Mouse (Mus musculus) neural tube, embryonic 11.5 days (tissue): ENCODE results near the gene Slc6a21. TPM values are rescaled to one million over a fixed set of nuclear protein-coding genes. Genes with fewer than 3 reads are reported as not detected.
"Not testable (repeated sequence)": the region's sequence is repeated elsewhere in the genome, so short reads cannot be mapped to it uniquely, and the experiment has no call there.

Experiments
- ATAC-seq: fragments of 200-750 bp; cut with Nextera tagmentation; 2 replicates; pipeline ENCODE4 v1.8.0; 2017; ENCODE audit warnings: moderate number of reproducible peaks, mild to moderate bottlenecking, moderate TSS enrichment, moderate library complexity; ENCODE audit not compliant: insufficient read depth, low FRiP score, low TSS enrichment
- DNase-seq: peaks from one replicate; pipeline ENCODE4 v3.0.0-alpha.2; 2015; ENCODE audit warnings: low spot score
- H3K27ac ChIP-seq: fragments of 300-500 bp; sonication (generic); 2 replicates; pipeline ENCODE4 v1.5.1; 2014; ENCODE audit warnings: low read depth, mild to moderate bottlenecking, low read length
- H3K27me3 ChIP-seq: fragments of 300-500 bp; sonication (generic); 2 replicates; pipeline ENCODE4 v1.6.1; 2014; ENCODE audit warnings: mild to moderate bottlenecking, low read length, mixed read lengths; ENCODE audit not compliant: control insufficient read depth, insufficient read depth
- H3K36me3 ChIP-seq: fragments of 300-500 bp; sonication (generic); 2 replicates; pipeline ENCODE4 v1.6.1; 2014; ENCODE audit warnings: mild to moderate bottlenecking, low read length, moderate library complexity, mixed read lengths; ENCODE audit not compliant: control insufficient read depth, insufficient read depth
- H3K4me1 ChIP-seq: fragments of 300-500 bp; sonication (generic); 2 replicates; pipeline ENCODE4 v1.6.1; 2014; ENCODE audit warnings: low read length, mixed read lengths; ENCODE audit not compliant: control insufficient read depth, insufficient read depth
- H3K4me2 ChIP-seq: fragments of 300-500 bp; sonication (generic); 2 replicates; pipeline ENCODE4 v1.6.1; 2014; ENCODE audit warnings: low read depth, mild to moderate bottlenecking, moderate library complexity
- H3K4me3 ChIP-seq: fragments of 300-500 bp; sonication (generic); 2 replicates; pipeline ENCODE4 v1.5.1; 2014; ENCODE audit warnings: low read depth, low read length
- H3K9ac ChIP-seq: fragments of 300-500 bp; sonication (generic); 2 replicates; pipeline ENCODE4 v1.6.1; 2014; ENCODE audit warnings: mild to moderate bottlenecking, low read length
- H3K9me3 ChIP-seq: fragments of 300-500 bp; sonication (generic); 2 replicates; pipeline ENCODE4 v1.6.1; 2016; ENCODE audit warnings: low read length; ENCODE audit not compliant: control insufficient read depth
- WGBS: fragments of 180-500 bp; shearing (Covaris S2); extraction: QIAGEN DNeasy Blood & Tissue Kit; methylation state at CpG from one replicate; pipeline ENCODE4 v1.1.7; 2014; 5-methylcytosine and 5-hydroxymethylcytosine counted together
- polyA plus RNA-seq: library from polyadenylated mRNA; unstranded; fragments of >200 nt; fragmentation: Nextera tagmentation; extraction: Ambion mirVana; gene quantifications from 2 replicates; pipeline ENCODE4 v1.2.1, GENCODE M21; 2014

Gene Slc6a21
- polyA plus RNA-seq, 1 experiment from 2014 or later = not detected

- Histone ChIP-seq H3K9ac (peak overlapping the region; percentile 40; the same call in 1 of the 2 replicates), H3K4me3 (no peak overlapping the region; the same call in 1 of the 2 replicates), H3K36me3 (no peaks in the 10 kb centered on the region), H3K9me3 (no peaks in the 10 kb centered on the region), H3K4me1 (no peaks in the 10 kb centered on the region), H3K4me2 (peak overlapping the region; percentile 41), H3K27me3 (peaks cover 15% of the 10 kb centered on the region), H3K27ac (no peak overlapping the region)
- no peak for DNase-seq
- ATAC-seq = no peak
- 77% methylated on average over 6 of the region's 6 CpGs for WGBS
Measured at GRCm38 (mm10) chr7:45241389-45241749, 35.9 kb upstream of the Slc6a21 start.

GRCm38 (mm10) chr7:45247666-45248065 lies 29.6 kb upstream of the Slc6a21 start:
- WGBS = 44% methylated on average over 3 of the region's 3 CpGs
- no peaks in the 10 kb centered on the region for H3K4me1 ChIP-seq
- no peak overlapping the region for H3K27ac ChIP-seq
- H3K36me3 ChIP-seq = no peaks in the 10 kb centered on the region
- no peak for DNase-seq
- no peak overlapping the region for H3K4me2 ChIP-seq
- H3K9ac ChIP-seq = no peak overlapping the region
- ATAC-seq = no peak
- no peaks in the 10 kb centered on the region for H3K27me3 ChIP-seq
- no peaks in the 10 kb centered on the region for H3K9me3 ChIP-seq
- no peak overlapping the region for H3K4me3 ChIP-seq

DNA sequence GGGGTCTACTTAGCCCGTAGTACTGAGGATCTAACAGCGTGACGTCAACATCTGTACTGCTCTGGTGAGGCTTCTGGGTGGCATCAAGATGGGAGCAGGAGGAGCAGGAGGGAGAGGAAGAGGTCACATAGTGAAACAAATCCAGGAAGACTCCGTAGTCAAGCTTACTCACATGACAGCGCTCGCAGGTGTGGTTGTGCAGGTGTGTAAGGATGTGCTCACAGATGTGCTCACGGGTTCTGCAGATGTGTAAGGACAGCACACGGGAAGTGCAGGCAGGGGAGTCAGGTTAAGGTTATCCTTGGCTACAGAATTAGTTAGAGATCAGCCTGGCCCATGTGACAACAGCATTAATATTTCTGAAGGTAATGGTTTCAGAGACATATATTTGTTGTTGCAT lies 23.5 kb upstream of the Slc6a21 start:
- DNase-seq (no peak), ATAC-seq (no peak)
- Histone ChIP-seq H3K27ac (no peak overlapping the region), H3K4me3 (no peak overlapping the region), H3K27me3 (no peaks in the 10 kb centered on the region), H3K4me1 (no peaks in the 10 kb centered on the region), H3K9ac (no peak overlapping the region), H3K4me2 (no peak overlapping the region), H3K9me3 (no peaks in the 10 kb centered on the region), H3K36me3 (no peaks in the 10 kb centered on the region)
- WGBS = 89% methylated on average over 8 of the region's 8 CpGs

DNA sequence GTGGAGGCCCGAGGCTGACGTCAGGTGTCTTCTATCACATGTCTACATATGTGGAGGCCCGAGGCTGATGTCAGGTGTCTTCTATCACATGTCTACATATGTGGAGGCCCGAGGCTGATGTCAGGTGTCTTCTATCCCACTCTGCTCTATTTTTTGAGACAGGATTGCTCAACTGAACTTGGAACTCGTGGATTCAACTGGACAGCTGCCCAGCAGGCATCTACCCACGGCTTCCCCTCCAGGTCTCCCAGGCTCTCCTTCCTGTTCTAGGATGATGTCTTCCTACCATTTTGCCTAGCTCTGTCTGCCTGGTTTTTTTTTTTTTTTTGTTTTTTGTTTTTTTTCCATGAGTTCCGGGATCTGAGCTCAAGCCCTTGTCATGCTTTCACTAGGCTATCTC lies 21.5 kb upstream of the Slc6a21 start:
- H3K9ac ChIP-seq, H3K9me3 ChIP-seq: not testable (repeated sequence)

GRCm38 (mm10) chr7:45257063-45257840 lies 20.1 kb upstream of the Slc6a21 start:
- no peak overlapping the region for H3K4me2 ChIP-seq
- no peaks in the 10 kb centered on the region for H3K36me3 ChIP-seq
- WGBS = 65% methylated on average over 11 of the region's 11 CpGs

More for the DNA sequence above, 21.5 kb upstream of the Slc6a21 start:
- not testable (repeated sequence) for H3K4me1 ChIP-seq, ATAC-seq, H3K4me2 ChIP-seq, DNase-seq, H3K27ac ChIP-seq, H3K36me3 ChIP-seq, H3K4me3 ChIP-seq, H3K27me3 ChIP-seq
- WGBS = 86% methylated on average over 4 of the region's 7 CpGs

DNA sequence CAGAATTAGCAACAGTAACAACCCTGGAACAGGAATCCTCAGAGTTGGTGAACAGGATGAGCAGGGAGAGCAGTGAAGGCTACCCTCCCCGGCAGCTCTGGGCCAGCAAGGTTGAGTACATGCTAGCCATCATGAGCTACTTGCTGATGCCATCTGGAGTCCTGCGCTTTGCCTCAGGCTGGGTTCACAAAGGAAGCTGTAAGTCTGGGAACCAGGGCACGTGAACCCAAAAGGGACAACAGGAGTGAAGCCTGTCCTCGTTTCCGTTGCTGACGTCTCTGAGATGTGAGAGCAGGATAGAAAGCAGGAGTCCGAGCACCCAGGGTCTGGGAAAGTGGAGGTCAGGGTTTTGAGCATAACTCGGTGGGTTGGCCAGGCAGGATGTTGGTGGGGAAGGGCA lies 18.0 kb upstream of the Slc6a21 start:
- no peak overlapping the region for H3K4me3 ChIP-seq
- no peak overlapping the region for H3K27ac ChIP-seq
- no peaks in the 10 kb centered on the region for H3K27me3 ChIP-seq
- no peak overlapping the region for H3K4me2 ChIP-seq
- H3K9me3 ChIP-seq = no peaks in the 10 kb centered on the region
- H3K4me1 ChIP-seq = no peaks in the 10 kb centered on the region
- DNase-seq = no peak
- no peak for ATAC-seq
- WGBS = 85% methylated on average over 8 of the region's 8 CpGs
- H3K36me3 ChIP-seq = no peaks in the 10 kb centered on the region
- H3K9ac ChIP-seq = no peak overlapping the region

More at GRCm38 (mm10) chr7:45257063-45257840, 20.1 kb upstream of the Slc6a21 start:
- Histone ChIP-seq H3K9me3 (no peaks in the 10 kb centered on the region), H3K27ac (no peak overlapping the region), H3K4me3 (no peak overlapping the region), H3K27me3 (no peaks in the 10 kb centered on the region), H3K9ac (no peak overlapping the region), H3K4me1 (no peaks in the 10 kb centered on the region)
- ATAC-seq = no peak
- no peak for DNase-seq

GRCm38 (mm10) chr7:45262266-45262665 lies 15.0 kb upstream of the Slc6a21 start:
- H3K27me3 ChIP-seq = no peaks in the 10 kb centered on the region
- no peaks in the 10 kb centered on the region for H3K4me1 ChIP-seq
- WGBS = 63% methylated on average over 7 of the region's 7 CpGs
- DNase-seq = no peak
- H3K4me3 ChIP-seq = no peak overlapping the region
- no peak overlapping the region for H3K9ac ChIP-seq
- no peaks in the 10 kb centered on the region for H3K36me3 ChIP-seq
- no peak overlapping the region for H3K27ac ChIP-seq
- no peak overlapping the region for H3K4me2 ChIP-seq
- no peaks in the 10 kb centered on the region for H3K9me3 ChIP-seq
- ATAC-seq = no peak

DNA sequence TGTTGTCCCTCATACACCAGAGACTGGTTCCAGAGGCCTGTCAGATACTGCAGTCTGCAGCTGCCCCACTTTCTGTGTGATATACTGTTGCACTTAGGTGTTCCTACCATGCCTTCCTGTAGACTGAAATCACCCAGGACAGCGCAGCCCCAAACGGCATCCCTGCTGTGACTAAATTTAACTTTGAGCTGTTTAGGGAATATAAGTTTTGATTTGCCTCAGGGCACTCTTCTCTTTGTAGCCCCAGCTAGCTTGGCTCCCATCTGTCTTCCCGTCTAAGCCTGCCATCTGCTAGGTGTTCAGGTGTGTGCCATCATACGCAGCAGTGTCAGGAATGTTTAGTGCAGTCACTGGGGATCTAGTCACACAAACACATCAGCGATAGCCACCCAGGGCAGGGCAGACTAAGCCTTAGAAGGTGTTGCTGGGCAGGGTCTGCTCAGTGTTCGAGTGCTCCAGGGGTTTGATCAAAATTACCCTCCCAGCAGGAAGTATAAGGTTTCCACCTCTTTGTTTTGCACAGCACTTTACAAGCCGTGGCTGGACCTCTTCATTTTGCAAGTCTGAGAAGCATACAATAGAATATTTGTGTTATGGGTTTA lies 14.2 kb upstream of the Slc6a21 start:
- no peaks in the 10 kb centered on the region for H3K27me3 ChIP-seq
- H3K27ac ChIP-seq = no peak overlapping the region
- WGBS = 76% methylated on average over 7 of the region's 7 CpGs
- no peak for ATAC-seq
- no peak overlapping the region for H3K9ac ChIP-seq
- H3K4me1 ChIP-seq = no peaks in the 10 kb centered on the region
- no peaks in the 10 kb centered on the region for H3K36me3 ChIP-seq
- no peak for DNase-seq
- no peak overlapping the region for H3K4me3 ChIP-seq
- no peak overlapping the region for H3K4me2 ChIP-seq
- no peaks in the 10 kb centered on the region for H3K9me3 ChIP-seq

- Histone ChIP-seq H3K4me3 (no peak overlapping the region), H3K9me3 (no peaks in the 10 kb centered on the region), H3K9ac (no peak overlapping the region), H3K27me3 (no peaks in the 10 kb centered on the region), H3K4me2 (no peak overlapping the region), H3K4me1 (no peaks in the 10 kb centered on the region), H3K36me3 (no peaks in the 10 kb centered on the region), H3K27ac (no peak overlapping the region)
- DNase-seq = no peak
- ATAC-seq = no peak
- 79% methylated on average over 3 of the region's 3 CpGs for WGBS
Measured at GRCm38 (mm10) chr7:45264348-45264747, 13.0 kb upstream of the Slc6a21 start.
